Mouse (Mus musculus) embryonic facial prominence, embryonic 11.5 days (tissue): Measurements from ENCODE around the gene Tmem161b. TPM values are rescaled to one million over a fixed set of nuclear protein-coding genes. Genes with fewer than 3 reads are reported as not detected.

Experiments
- ATAC-seq: fragments of 200-750 bp; cut with Nextera tagmentation; replicated peaks from 2 replicates; pipeline ENCODE4 v1.8.0; 2017; ENCODE audit warnings: low read depth; ENCODE audit not compliant: insufficient number of reproducible peaks, low FRiP score, low TSS enrichment
- DNase-seq: peaks from one replicate; pipeline ENCODE4 v3.0.0-alpha.2; 2015; ENCODE audit warnings: low spot score
- H3K27ac ChIP-seq: fragments of 300-500 bp; sonication (generic); replicated peaks from 2 replicates; pipeline ENCODE4 v1.5.1; 2014; ENCODE audit warnings: mild to moderate bottlenecking, low read depth, low read length, control low read depth
- H3K27me3 ChIP-seq: fragments of 300-500 bp; sonication (generic); 2 replicates; pipeline ENCODE4 v1.6.1; 2014; ENCODE audit warnings: mild to moderate bottlenecking, low read length, moderate library complexity, mixed read lengths; ENCODE audit not compliant: control insufficient read depth, insufficient read depth
- H3K36me3 ChIP-seq: fragments of 300-500 bp; sonication (generic); replicated peaks from 2 replicates; pipeline ENCODE4 v1.6.1; 2014; ENCODE audit warnings: low read depth, mild to moderate bottlenecking, low read length, moderate library complexity, mixed read lengths; ENCODE audit not compliant: control insufficient read depth, insufficient read depth
- H3K4me1 ChIP-seq: fragments of 300-500 bp; sonication (generic); 2 replicates; pipeline ENCODE4 v1.6.1; 2014; ENCODE audit warnings: low read length, mixed read lengths; ENCODE audit not compliant: control insufficient read depth, insufficient read depth
- H3K4me2 ChIP-seq: fragments of 300-500 bp; sonication (generic); 2 replicates; pipeline ENCODE4 v1.6.1; 2014; ENCODE audit warnings: low read depth, mild to moderate bottlenecking, control low read depth, low read length, moderate library complexity
- H3K4me3 ChIP-seq: fragments of 300-500 bp; sonication (generic); 2 replicates; pipeline ENCODE4 v1.5.1; 2014; ENCODE audit warnings: low read depth, low read length, control low read depth
- H3K9ac ChIP-seq: fragments of 300-500 bp; sonication (generic); replicated peaks from 2 replicates; pipeline ENCODE4 v1.6.1; 2014; ENCODE audit warnings: mild to moderate bottlenecking, control low read depth, low read length
- H3K9me3 ChIP-seq: fragments of 300-500 bp; sonication (generic); replicated peaks from 2 replicates; pipeline ENCODE4 v1.6.1; 2016; ENCODE audit warnings: mild to moderate bottlenecking, low read length, inconsistent platforms, mixed read lengths; ENCODE audit not compliant: control insufficient read depth
- WGBS: fragments of 180-500 bp; shearing (Covaris S2); extraction: QIAGEN DNeasy Blood & Tissue Kit; methylation state at CpG from one replicate; pipeline ENCODE4 v1.1.7; 2014; 5-methylcytosine and 5-hydroxymethylcytosine counted together
- microRNA-seq: library from miRNA; unstranded; fragments of <30 nt; microRNA quantifications from one replicate; pipeline ENCODE4, GENCODE M21; 2016; ENCODE audit warnings: borderline number of aligned reads
- polyA plus RNA-seq: library from polyadenylated mRNA; unstranded; fragments of >200 nt; fragmentation: Nextera tagmentation; extraction: Ambion mirVana; gene quantifications from 2 replicates; pipeline ENCODE4 v1.2.1, GENCODE M21; 2014

Tmem161b gene
- polyA plus RNA-seq, 1 experiment from 2014 or later: 13.4 TPM

DNA sequence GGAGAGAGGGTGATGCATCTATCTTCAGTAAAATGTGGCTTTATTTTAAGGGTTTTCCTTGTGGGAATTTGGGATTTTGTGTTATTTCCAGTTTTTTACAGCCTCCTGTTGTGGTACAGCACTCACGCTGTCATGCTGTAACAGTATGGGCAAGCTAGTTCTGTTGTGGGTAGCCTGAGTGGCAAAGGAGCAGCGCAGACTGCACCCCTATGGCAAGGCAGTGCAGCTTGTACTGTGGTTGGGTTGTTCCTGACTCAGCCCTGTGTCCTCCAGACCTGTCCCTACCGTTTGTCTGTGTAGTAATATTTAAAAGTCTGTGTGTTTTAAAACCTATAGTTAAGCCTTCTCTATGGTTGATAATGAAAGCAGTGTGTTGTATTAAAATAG is 63.5 kb downstream of the Tmem161b start:
- ATAC-seq: peak; percentile 84
- H3K27ac ChIP-seq: no peak overlapping the region
- H3K4me1 ChIP-seq: no peaks in the 10 kb centered on the region
- H3K9ac ChIP-seq: no peak overlapping the region
- H3K4me3 ChIP-seq: no peak overlapping the region
- no peaks in the 10 kb centered on the region for H3K9me3 ChIP-seq
- DNase-seq: no peak
- no peak overlapping the region for H3K4me2 ChIP-seq
- 67% methylated on average over 3 of the region's 3 CpGs for WGBS
- no peaks in the 10 kb centered on the region for H3K36me3 ChIP-seq
- no peaks in the 10 kb centered on the region for H3K27me3 ChIP-seq

DNA sequence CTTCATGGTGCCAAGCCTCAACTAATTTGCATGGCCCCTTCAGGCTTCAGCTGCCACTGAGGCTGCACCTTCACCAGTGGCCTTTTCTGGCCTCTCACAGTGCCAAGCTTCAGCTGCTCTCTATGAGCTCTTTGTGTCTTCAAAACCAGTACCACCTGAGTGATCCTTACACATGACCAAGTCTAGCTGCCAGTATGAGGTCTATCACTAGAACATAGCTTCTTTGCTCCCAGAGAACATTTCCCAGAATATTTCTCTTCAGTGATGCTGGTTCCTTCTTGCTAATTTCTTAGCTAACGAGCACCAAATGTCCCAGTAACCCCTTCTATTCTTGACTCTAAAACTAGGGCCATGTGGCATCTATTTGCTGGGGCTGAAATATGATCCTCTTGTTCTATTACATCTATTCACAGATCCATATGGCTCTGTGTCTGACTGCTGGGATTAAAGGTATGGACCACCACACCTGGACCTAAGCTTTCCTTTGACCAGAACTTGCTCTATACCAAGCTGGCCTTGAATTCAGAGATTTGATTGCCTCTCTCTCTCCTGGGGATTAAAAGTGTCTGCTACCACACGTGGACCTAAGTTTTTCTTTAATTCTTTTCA is 77.5 kb downstream of the Tmem161b start:
- Histone ChIP-seq H3K27ac (0 out of 2 replicates have a peak overlapping the region, but pooled peaks have one; percentile 22), H3K36me3 (no peaks in the 10 kb centered on the region; the same call in 1 of the 2 replicates), H3K9ac (no peak overlapping the region), H3K4me3 (no peak overlapping the region), H3K27me3 (no peaks in the 10 kb centered on the region), H3K4me1 (no peaks in the 10 kb centered on the region), H3K9me3 (no peaks in the 10 kb centered on the region), H3K4me2 (no peak overlapping the region)
- WGBS: 53% methylated on average over 2 of the region's 2 CpGs
- ATAC-seq (peak; percentile 56; the same call in 1 of the 2 replicates), DNase-seq (peak; percentile 64)

DNA sequence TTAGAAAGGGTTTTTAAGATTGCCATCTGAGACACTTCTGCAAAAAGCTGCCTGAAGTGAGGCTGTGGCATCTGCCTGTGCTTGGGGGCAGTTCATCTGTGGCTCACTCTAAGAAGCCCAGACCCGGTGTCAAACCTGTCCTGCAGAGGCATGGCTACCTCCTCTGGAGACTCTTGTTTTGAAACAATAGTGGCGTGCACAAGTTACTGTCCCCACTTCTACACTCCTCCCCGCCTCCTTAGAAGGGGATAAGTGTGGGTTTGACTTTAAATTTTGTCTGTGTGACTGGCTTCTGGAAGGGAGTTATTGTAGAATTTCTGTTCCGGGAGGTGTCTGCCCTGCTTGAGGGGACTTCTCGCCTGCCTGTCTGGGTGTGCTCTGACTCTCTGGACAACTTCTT is 121.2 kb downstream of the Tmem161b start:
- H3K9me3 ChIP-seq: no peaks in the 10 kb centered on the region
- H3K4me3 ChIP-seq: no peak overlapping the region
- no peak overlapping the region for H3K27ac ChIP-seq
- ATAC-seq (no peak), DNase-seq (peak; percentile 1)
- WGBS: 7% methylated on average over 5 of the region's 5 CpGs
- H3K4me1 ChIP-seq: no peaks in the 10 kb centered on the region; the same call in none of the 2 replicates
- no peaks in the 10 kb centered on the region for H3K36me3 ChIP-seq
- no peak overlapping the region for H3K4me2 ChIP-seq
- H3K27me3 ChIP-seq: peaks cover 23% of the 10 kb centered on the region
- H3K9ac ChIP-seq: no peak overlapping the region

DNA sequence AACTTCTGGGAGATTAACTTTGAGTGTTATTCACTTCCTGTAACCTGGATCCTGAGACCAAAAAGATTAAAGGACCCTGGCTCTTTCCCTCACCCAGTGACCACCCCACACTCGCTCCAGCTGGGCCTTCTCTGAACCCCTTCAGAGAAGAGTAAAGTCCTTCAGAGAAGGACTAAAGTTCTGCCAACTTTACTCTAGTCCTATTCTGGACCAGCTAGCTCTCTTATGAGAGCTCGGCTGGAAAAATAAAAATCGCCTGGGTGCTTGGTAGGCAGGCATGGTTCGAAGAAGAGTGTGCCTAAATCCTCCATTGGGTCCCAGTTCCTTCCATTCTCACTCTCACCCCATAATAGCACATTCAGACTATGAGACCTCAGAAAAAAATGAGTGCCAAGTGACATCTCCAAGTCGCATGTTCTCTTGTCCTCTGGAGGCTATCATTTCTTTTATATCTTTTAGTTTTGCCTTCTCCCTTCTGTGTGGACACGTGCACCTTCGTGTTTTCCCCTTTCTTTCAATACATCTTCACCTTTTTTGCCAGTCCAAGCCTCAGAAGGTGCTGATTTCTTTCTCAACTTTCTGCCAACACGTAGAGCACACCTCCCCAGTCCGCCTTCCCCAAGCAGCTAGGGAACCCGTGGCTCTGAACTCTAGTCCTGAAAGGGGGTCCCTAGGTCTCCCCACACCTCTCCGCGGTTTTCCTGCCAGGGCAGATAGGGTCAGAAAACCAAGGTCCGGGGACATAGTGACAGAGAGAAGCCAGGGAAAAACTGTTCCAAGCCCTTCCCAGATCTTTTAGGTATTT is 121.8 kb downstream of the Tmem161b start:
- Histone ChIP-seq H3K4me2 (no peak overlapping the region), H3K27me3 (peaks cover 23% of the 10 kb centered on the region)
- 4% methylated on average over 13 of the region's 13 CpGs for WGBS

DNA sequence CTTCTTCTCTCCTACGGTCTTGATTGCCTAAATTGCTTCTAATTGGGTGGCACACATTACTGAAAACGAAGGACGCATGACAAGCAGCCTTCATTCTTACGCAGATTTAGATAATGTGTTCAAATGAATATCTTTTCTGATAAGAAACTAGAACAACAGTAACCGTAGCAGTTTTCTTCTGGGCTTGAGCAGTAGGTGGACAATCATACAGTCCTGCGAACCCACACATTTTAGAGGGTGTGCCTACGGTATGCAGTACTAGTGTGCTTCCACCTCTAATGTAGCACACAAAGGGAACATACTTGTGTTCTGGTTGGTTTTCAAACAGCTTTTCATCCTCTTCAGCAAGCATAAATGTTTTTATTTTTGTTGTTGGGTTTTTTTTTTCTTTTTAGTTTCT is 122.6 kb downstream of the Tmem161b start:
- ATAC-seq (no peak), DNase-seq (peak; percentile 17)
- 4% methylated on average over 7 of the region's 7 CpGs for WGBS
- Histone ChIP-seq H3K27ac (no peak overlapping the region), H3K4me2 (no peak overlapping the region), H3K27me3 (peaks cover 23% of the 10 kb centered on the region), H3K4me3 (no peak overlapping the region), H3K9ac (no peak overlapping the region), H3K9me3 (no peaks in the 10 kb centered on the region), H3K4me1 (no peaks in the 10 kb centered on the region; the same call in none of the 2 replicates), H3K36me3 (no peaks in the 10 kb centered on the region)

More for the DNA sequence above, 121.8 kb downstream of the Tmem161b start:
- H3K27ac ChIP-seq: no peak overlapping the region
- H3K4me3 ChIP-seq: no peak overlapping the region
- H3K4me1 ChIP-seq: no peaks in the 10 kb centered on the region; the same call in none of the 2 replicates
- H3K9ac ChIP-seq: no peak overlapping the region
- H3K9me3 ChIP-seq: no peaks in the 10 kb centered on the region
- peak; percentile 5 for DNase-seq
- H3K36me3 ChIP-seq: no peaks in the 10 kb centered on the region
- no peak for ATAC-seq

DNA sequence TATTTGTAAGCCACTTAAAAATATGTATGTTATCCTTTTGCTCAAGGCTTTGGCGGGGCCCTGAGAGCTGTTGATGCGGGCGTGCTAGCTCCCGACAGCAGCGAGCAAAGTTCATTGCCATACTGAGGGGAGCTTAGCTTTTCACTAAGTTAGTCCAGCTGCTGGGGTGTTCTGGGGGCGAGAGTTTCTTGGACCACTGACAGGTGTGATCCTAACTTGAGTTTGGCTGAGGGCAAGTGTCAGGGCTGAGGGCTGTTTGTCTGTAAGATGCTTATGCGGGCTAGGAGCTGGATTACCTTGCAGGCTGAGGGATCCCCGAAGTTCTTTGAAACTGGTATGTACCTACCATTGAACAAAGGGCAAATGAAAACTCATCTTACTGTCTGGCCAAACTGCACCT is 123.0 kb downstream of the Tmem161b start:
- ATAC-seq (no peak), DNase-seq (peak; percentile 40)
- H3K9ac ChIP-seq: no peak overlapping the region
- H3K4me1 ChIP-seq: no peaks in the 10 kb centered on the region; the same call in none of the 2 replicates
- H3K27ac ChIP-seq: no peak overlapping the region
- peaks cover 23% of the 10 kb centered on the region for H3K27me3 ChIP-seq
- H3K4me3 ChIP-seq: no peak overlapping the region
- H3K9me3 ChIP-seq: no peaks in the 10 kb centered on the region
- H3K36me3 ChIP-seq: no peaks in the 10 kb centered on the region
- WGBS: under 1% methylated on average over 8 of the region's 8 CpGs
- H3K4me2 ChIP-seq: no peak overlapping the region

Small RNAs within 50 kb of the gene (microRNA-seq; reads per million reads assigned to microRNA genes)
- gene Gm24331: not detected
